Mouse (Mus musculus) kidney, postnatal 25 days (tissue): Measurements from ENCODE around the gene Bcap31.
"Not testable (repeated sequence)": the region's sequence is repeated elsewhere in the genome, so short reads cannot be mapped to it uniquely, and the experiment has no call there.

Experiments
- DNase-seq, 2 experiments: peaks; one replicate each; pipeline ENCODE4 v3.0.0; 2021; ENCODE audit warnings: mixed read lengths in 2 of 2

Gene Bcap31

GRCm38 (mm10) chrX:73716109-73716661 lies at the start of gene Bcap31, which contains the start of gene Abcd1:
Gene Bcap31 (minus strand): TSS chrX:73716175.
Gene Abcd1 (plus strand): TSS chrX:73716597.
- peak; percentile 95 to 97 for DNase-seq

DNA sequence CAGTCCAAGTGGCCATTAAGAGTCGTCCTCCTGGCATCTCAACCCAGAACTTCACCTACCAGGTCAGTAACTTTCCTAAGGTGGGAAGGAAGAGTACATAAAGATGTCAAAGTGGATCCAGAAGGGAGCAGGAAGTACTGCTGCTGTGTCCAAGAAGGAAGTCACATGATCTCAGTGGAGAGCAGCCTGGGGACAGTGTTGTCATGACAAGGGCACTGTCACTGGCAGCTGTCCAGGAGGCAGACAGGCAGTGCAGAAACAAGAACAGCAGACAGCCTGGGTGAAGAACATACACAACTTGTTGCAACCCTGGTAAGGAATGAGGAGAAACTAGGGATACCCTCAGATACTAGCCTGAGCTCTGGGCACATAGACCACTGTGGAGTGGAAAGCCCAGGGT lies 49.3 kb upstream of the Bcap31 start:
- peak; percentile 81 to 83 for DNase-seq

DNA sequence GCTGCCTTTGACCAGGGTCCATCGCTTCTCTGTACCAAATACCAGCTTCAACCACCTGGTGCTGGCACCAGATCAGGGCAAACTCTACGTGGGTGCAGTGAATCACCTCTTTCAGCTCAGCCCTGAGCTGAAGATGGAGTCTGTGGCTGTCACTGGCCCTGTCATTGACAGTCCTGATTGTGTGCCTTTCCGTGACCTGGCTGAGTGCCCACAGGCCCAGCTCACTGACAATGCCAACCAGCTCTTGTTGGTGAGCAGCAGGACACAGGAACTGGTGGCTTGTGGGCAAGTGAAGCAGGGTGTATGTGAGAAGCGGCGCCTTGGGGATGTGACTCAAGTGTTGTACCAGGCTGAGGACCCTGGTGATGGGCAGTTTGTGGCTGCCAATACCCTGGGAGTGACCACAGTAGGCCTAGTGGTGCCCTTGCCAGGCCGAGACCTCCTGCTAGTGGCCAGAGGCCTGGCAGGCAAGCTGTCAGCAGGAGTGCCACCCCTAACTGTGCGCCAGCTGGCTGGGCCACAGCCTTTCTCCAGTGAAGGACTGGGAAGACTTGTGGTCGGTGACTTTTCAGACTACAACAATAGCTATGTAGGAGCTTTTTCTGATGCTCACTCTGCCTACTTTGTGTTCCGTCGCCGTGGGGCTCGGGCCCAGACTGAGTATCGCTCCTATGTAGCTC lies 42.8 kb upstream of the Bcap31 start:
- DNase-seq: no peak

DNA sequence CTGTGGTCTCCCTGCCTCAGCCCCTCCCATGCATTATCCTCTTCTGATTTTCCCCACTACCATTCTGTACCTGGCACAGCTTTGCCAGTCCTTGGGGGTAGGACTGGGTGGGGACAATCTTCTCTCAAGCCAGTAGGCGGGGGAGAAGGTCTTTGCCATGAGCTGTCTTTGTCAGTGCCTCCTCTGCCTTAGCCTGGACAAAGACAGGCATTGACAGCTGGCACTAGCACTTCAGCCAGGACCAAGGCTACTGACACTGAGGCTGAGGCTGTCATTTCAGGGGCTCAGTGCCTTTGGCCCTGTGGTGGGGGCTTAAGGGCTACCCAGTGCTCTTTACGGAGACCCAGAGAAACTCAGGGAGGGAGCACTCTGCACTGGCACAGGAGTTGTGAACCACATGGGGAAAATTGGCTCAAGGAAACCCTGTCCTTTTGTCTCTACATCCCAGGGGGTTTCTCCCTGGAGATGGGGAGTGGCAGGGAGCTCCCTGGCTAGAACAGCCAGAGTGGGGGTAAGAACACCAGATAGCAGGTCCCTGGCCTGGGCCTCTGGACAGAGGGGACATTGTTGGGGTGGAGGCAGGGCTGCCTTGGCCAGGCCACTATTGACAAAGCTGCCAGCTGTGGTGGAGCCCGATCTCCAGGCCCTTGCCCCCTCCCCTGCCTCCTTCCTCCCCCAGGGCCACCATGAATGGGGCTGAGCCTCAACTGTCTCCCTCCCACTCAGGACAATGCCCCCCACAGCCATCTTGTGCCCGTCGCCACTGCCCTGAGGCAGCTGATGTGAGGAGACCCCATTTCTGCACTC lies 40.6 kb upstream of the Bcap31 start, which contains the start of gene Plxnb3:
TSS of gene Plxnb3 (plus strand) at position 757 of the 807 bp plus-strand sequence.
- no peak for DNase-seq

GRCm38 (mm10) chrX:73748977-73749376 lies 33.0 kb upstream of the Bcap31 start:
- DNase-seq: no peak

- no peak for DNase-seq
Measured at GRCm38 (mm10) chrX:73744774-73745481, 29.0 kb upstream of the Bcap31 start.

- not testable (repeated sequence) for DNase-seq
Measured at GRCm38 (mm10) chrX:73739841-73740240, 23.9 kb upstream of the Bcap31 start.

GRCm38 (mm10) chrX:73739151-73739550 lies 23.2 kb upstream of the Bcap31 start:
- no peak for DNase-seq

- DNase-seq: no peak
Measured at GRCm38 (mm10) chrX:73738155-73738554, 22.2 kb upstream of the Bcap31 start.

DNA sequence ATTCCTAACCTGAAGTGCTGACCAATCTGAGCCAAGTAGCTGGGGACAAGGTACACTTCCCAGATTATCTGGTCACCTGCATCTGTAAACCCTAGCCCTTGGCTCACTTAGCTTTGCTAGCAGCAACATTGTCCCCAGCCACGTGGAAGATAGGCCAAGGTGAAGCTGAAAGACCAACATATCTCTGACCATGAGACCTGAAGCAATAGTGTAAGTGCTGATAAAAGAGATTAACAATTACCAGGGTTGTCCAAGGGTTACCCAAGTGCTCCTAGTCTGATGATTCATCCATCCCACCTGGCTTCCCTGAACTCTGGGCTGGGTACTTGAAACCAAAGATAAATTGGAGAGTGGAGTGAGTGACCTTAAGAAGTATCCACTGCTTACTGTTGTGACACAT lies 14.9 kb upstream of the Bcap31 start:
- DNase-seq: no peak

DNA sequence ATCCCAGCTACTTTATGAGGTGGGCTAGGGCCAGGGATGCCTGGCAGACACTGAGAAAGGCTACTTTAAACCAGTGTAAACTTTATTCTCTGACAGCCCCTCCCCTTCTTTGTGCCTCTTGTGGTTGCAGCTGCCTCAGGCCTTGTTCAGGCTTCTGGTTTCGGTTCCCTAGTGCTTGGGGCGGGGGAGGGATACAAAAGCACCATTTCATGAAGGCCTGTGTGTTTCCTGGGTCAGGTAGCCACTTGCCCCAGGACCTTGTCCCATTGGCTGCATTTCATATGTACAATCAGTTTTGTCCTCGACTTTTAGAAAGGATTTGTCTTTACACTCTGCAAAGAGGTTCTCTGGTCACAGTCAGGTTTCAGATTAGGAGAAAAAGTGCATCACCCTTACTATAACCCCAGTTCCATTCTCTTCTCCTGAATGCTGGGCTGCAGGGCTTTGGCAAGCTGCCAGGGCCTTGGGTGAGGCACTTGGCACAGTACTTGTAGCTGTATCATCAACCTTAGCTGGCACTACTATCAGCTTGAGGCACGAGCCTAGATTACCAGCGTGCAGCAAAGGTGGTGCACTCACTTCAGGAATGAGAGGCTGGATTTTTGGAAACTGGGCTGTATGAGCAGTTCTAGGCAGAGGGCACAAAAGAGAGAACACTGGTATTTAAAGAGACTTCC lies 2.8 kb upstream of the Bcap31 start:
- peak; percentile 52 to 63 for DNase-seq

- DNase-seq: peak in 1 of 2 experiments; percentile 39
Measured at GRCm38 (mm10) chrX:73718271-73718670, 2.3 kb upstream of the Bcap31 start.

DNA sequence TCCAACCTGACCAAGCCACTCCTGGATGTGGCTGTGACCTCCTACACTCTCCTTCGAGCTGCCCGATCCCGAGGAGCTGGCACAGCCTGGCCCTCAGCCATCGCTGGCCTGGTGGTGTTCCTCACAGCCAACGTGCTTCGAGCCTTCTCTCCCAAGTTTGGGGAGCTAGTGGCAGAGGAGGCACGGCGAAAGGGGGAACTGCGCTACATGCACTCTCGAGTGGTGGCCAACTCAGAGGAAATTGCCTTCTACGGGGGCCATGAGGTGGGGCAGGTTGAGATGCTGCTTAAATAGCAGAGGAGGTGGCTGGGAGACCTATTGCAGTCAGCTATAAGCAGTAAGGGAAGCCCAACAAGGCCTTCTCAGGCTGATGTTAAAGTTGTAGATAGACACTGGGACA lies 1.7 kb upstream of the Bcap31 start:
- DNase-seq: peak in 1 of 2 experiments; percentile 36

DNA sequence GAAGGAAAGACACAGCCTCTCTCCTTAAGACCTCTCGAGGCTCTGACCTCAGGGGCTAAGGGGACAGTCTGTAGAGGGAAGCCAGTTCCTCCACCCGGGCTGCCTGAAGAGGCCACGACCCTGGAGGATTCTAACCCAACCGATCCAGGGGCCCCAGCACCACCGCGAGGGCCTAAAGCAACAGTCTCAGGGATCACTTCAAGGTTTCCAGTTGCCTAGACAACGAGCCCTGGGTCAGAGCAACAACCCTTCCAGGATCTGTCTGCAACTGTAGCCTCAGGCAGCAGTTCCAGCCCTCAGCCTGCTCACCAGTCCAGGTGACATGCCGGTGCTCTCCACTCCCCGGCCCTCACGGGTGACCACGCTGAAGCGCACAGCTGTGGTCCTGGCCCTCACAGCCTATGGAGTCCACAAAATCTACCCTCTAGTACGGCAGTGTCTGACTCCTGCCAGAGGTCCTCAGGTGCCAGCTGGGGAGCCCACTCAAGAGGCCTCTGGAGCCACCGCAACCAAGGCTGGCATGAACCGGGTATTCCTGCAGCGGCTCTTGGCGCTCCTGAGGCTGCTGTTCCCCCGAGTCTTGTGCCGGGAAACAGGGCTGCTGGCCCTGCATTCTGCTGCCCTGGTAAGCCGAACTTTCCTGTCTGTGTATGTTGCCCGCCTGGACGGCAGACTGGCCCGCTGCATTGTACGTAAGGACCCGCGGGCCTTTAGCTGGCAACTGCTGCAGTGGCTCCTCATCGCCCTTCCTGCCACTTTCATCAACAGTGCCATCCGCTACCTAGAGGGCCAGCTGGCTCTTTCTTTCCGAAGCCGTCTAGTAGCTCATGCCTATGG lies 952 bp upstream of the Bcap31 start:
- DNase-seq: peak in 1 of 2 experiments; percentile 40

DNA sequence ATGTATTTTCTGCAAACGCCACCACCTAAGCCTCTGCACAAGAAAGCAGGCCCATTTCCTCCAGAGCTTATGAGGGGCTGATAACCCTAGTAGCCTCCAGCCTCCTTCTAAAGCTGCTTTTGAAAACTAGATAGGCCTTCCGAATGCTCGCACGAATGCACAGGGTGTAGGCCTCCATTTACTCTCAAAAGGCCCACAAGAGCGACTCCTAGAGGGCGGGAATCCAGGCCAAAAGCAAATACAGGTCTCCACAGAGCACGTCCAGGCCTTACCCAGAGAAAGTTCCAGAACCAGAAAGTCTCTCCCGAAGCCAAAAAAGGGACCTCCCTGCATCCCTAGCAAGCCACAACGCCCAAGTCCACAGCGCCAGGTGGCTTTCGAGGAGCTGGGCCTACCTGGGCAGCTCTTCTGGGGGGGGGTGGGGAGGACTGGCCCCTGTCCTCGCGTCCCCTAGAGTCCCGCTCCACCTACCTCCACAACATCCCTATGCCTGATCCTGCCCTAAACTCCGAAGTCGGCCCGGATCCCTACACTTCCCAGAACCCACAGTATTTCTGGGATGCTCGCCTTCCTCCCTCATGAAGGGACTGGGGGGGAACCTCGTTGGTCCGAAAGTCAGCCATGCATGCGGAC lies 383 bp downstream of the Bcap31 start:
- DNase-seq: peak; percentile 48 to 69

GRCm38 (mm10) chrX:73700472-73700871 lies 15.5 kb downstream of the Bcap31 start:
- DNase-seq: no peak

GRCm38 (mm10) chrX:73690917-73691629 lies 24.9 kb downstream of the Bcap31 start:
- peak; percentile 63 to 67 for DNase-seq

DNA sequence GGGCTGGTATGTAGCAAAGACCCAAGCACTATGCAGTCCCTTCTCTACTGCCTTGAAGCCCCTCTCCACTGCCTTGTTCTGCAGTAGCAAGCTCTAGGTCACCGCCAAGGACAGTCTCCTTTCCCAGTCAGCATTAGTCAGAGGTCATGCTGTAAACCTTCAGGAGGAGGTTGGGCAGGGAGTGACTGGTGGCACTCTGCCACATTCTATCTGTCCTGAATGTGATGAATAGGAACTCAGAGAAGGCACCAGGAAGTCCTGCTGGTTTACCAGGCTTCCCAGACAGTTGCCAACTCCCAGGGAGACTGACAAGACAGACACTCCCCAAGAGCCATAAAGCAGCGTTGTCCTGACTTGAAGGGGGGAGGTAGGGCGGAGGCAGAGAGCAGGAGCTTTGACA lies 30.3 kb downstream of the Bcap31 start:
- DNase-seq: peak; percentile 64 to 82

- DNase-seq: peak; percentile 11 to 63
Measured at GRCm38 (mm10) chrX:73684978-73685377, 31.0 kb downstream of the Bcap31 start.

DNA sequence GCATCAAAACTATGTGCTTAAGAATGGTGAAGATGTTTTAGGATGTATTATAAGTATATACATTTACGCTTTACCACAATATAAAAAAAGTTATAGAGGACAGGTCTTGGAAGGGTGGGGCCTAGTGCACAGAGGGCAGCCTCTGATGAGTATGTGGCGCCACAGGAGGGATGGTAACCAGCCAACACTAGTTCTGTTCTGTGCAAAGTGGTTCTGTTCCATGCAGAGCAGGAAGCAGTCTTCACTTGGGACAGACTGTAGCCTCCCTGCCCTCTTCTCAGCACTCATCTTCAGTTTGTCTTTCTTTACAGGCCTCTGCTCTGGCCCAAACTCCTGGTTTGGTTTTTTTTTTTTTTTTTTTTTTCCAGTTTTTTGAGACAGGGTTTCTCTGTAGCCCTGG lies 31.8 kb downstream of the Bcap31 start:
- no peak for DNase-seq
